Mouse (Mus musculus) left cerebral cortex, postnatal 10 days (tissue): ENCODE results near the gene Sat1. TPM values are rescaled to one million over a fixed set of nuclear protein-coding genes. Genes with fewer than 3 reads are reported as not detected.

Experiments
- DNase-seq, 2 experiments: peaks; one replicate each; pipeline ENCODE4 v3.0.0; 2021 to 2022; ENCODE audit warnings: low spot score in 2 of 2, mixed read lengths in 1 of 2; ENCODE audit errors: extremely low spot score in 1 of 2
- intact Hi-C: fragments of 180-260 bp; cut with DNase I; formaldehyde crosslinking; loops from one replicate; pipeline ENCODE4 v1.15.1; 2025
- total RNA-seq, 2 experiments: library from RNA; stranded (reverse); gene quantifications; 2 replicates each; pipeline ENCODE4 v1.2.3; 2021

Sat1 gene
- total RNA-seq, 2 experiments from 2014 or later: 52.4 to 57.1 TPM

DNA sequence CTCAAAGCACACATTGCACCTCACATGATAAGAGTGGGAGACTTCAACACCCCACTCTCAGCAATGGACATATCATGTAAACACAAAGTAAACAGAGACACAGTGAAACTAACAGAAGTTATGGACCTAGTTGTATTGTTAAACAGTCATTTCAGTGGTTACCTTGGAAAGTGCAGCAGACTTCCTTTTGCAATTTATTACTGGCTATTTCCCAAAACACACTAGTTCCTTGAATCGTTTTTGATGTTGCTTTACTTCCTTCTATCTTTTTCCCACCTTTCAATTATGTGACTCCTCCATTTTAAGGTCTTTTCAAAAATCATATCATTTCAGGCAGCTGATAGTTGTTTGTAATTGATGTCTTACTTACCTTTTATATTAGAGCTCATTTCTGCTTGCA lies 44.5 kb downstream of the Sat1 start:
- DNase-seq: no peak
- intact Hi-C loops: no loop called here

DNA sequence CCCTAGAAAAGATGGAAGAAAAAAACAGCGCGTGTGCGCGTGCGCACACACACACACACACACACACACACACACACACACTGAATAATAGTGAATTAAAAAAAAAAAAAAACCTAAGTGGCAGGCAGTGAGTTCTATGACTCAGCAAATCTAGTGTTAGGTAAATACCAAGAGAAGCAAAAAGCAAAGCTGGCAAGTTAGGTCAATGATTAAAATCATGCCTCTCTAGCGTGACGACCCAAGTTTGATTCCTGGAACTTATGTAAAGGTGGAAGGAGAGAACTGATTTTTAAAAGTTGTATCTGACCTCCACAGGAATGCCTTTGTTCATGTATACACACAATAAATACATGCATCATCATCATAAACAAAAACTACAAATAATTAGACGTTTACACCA lies 46.4 kb downstream of the Sat1 start:
- intact Hi-C loops: no loop called here
- DNase-seq: no peak

DNA sequence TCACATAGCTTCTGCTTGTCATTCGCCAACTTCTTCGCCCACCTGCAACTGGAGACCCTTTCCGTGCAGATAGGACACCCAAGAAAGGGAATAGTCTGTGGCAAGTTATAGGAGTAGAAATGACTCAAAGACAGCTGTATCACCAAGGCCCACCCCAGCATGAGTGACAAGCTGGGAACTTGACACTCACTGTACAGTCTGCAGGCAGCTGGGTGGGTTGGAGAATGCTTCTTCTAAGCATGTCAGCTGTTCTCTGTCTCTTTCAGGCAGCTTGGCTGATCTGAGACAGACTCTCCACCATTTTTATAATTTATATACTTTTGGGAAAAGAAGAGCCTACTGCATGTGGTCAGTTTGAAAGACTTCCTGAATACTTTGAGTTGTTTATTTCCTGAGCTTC lies 48.6 kb downstream of the Sat1 start:
- intact Hi-C loops: no loop called here
- DNase-seq: no peak

DNA sequence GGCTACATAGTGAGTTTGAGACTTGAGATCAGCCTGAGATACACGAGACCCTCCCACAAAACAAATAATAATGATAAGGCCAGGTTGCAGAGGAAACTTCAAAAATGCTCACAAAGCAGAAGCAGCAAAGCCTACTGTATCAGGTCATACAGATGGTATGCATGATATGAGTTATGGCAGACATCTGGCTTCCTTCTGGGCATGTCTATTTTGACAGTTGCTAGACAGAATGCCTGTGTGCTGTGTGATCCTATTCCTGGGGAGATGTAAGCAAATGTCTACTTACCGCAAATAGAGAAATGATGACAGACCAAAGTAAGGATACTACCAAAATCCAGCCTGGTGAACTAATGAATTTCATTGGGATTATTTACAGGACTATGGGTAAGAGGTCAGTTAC lies 49.9 kb downstream of the Sat1 start:
- DNase-seq: no peak
- intact Hi-C loops: no loop called here

DNA sequence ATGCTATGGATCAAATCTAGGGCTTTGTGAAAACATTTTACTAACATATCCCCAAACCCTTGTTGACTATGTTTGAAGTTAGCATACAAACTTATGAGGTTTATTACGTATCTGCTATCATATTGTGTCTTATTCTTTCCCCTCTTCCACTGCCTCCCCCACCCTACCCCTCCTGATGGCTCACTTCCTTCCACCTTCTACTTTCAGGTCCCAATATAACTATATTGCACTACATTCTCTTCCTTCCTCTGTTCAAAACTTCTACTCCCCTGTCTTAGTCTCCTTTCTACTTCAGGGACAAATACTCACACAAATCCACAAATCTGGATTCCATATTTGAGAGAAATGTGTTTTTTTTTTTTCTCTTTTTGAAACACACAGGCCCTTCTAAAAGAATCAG lies 52.7 kb downstream of the Sat1 start:
- intact Hi-C loops: no loop called here
- DNase-seq: no peak

Other genes with a start within 250 kb of the Sat1 start
- not detected for gene Magea8, start 220.6 kb downstream of the Sat1 start, total RNA-seq
- not detected for gene Magea5, start 153.3 kb downstream of the Sat1 start, total RNA-seq
- gene Magea1, start 126.7 kb downstream of the Sat1 start, total RNA-seq: not detected
- gene Magea2, start 122.8 kb downstream of the Sat1 start, total RNA-seq: not detected
- gene Cldn34b2, start 88.0 kb downstream of the Sat1 start, total RNA-seq: not detected
- gene Acot9, start 46.0 kb upstream of the Sat1 start, total RNA-seq: 10 to 100 TPM; 33.6 to 33.8 TPM
- gene Prdx4, start 124.3 kb upstream of the Sat1 start, total RNA-seq: 10 to 100 TPM; 32.1 to 34.3 TPM